Mouse (Mus musculus) intestine, embryonic 15.5 days (tissue): ENCODE measurements at regions not wholly inside any gene's neighbourhood (a gene's known extent, or its start where the extent isn't known, plus 50 kb on each side); places are given as distances from the start of the nearest gene placed in this dataset.

Source experiments
- ATAC-seq: fragments of 200-750 bp; cut with Nextera tagmentation; 2 replicates; pipeline ENCODE4 v1.8.0; 2017; ENCODE audit warnings: moderate TSS enrichment, moderate library complexity
- H3K27ac ChIP-seq: fragments of 300-500 bp; sonication (generic); 2 replicates; pipeline ENCODE4 v1.5.1; 2015; ENCODE audit warnings: mild to moderate bottlenecking, inconsistent platforms
- H3K27me3 ChIP-seq: fragments of 300-500 bp; sonication (generic); replicated peaks from 2 replicates; pipeline ENCODE4 v1.6.1; 2015; ENCODE audit warnings: inconsistent platforms
- H3K36me3 ChIP-seq: fragments of 300-500 bp; sonication (generic); 2 replicates; pipeline ENCODE4 v1.6.1; 2015; ENCODE audit warnings: inconsistent platforms
- H3K4me1 ChIP-seq: fragments of 300-500 bp; sonication (generic); replicated peaks from 2 replicates; pipeline ENCODE4 v1.6.1; 2015; ENCODE audit warnings: inconsistent platforms
- H3K4me2 ChIP-seq: fragments of 300-500 bp; sonication (generic); replicated peaks from 2 replicates; pipeline ENCODE4 v1.6.1; 2015; ENCODE audit warnings: mild to moderate bottlenecking, inconsistent platforms
- H3K4me3 ChIP-seq: fragments of 300-500 bp; sonication (generic); replicated peaks from 2 replicates; pipeline ENCODE4 v1.5.1; 2015; ENCODE audit warnings: inconsistent platforms
- H3K9ac ChIP-seq: fragments of 300-500 bp; sonication (generic); 2 replicates; pipeline ENCODE4 v1.6.1; 2015; ENCODE audit warnings: inconsistent platforms
- H3K9me3 ChIP-seq: fragments of 300-500 bp; sonication (generic); 2 replicates; pipeline ENCODE4 v1.6.1; 2016; ENCODE audit warnings: inconsistent platforms
- WGBS: fragments of 180-500 bp; shearing (Covaris S2); methylation state at CpG from one replicate; pipeline ENCODE4 v1.1.7; 2015; 5-methylcytosine and 5-hydroxymethylcytosine counted together

DNA sequence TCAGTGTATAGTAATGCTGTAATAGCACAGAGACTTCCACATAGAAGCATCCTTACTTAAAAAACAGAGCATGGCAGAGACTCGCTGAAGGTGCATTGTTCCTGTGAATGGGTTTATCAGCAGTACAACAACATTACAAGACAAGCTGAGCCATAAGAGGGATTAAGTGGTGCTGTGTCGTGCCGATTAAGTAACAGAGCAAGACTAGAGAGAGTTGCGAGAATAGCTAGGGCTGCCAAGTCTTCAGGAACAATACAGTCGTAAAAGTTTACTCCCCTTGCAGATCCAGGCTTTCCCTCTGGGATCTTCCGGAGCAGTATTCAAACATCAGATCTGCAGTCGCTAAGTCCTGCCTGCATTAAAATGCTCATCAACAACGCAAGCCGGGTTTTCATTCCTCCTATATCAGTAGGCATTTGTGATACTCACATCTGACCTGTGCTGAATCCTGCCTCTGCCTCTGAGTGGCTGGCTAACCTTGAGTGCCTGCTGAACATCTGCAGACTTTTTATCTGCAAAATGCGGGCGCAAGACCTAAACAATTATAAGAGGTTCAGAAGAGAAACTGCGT lies 247.1 kb downstream of the Ttll7 start:
- no peaks in the 10 kb centered on the region for H3K27me3 ChIP-seq
- 27% methylated on average over 12 of the region's 12 CpGs for WGBS
- H3K9me3 ChIP-seq: no peaks in the 10 kb centered on the region
- H3K4me3 ChIP-seq: no peak overlapping the region
- H3K4me1 ChIP-seq: 0 out of 2 replicates have a peak, but pooled peaks cover 6% of the 10 kb centered on the region
- H3K4me2 ChIP-seq: no peak overlapping the region; the same call in 1 of the 2 replicates
- ATAC-seq: no peak
- no peak overlapping the region for H3K27ac ChIP-seq
- H3K36me3 ChIP-seq: no peaks in the 10 kb centered on the region
- no peak overlapping the region for H3K9ac ChIP-seq

DNA sequence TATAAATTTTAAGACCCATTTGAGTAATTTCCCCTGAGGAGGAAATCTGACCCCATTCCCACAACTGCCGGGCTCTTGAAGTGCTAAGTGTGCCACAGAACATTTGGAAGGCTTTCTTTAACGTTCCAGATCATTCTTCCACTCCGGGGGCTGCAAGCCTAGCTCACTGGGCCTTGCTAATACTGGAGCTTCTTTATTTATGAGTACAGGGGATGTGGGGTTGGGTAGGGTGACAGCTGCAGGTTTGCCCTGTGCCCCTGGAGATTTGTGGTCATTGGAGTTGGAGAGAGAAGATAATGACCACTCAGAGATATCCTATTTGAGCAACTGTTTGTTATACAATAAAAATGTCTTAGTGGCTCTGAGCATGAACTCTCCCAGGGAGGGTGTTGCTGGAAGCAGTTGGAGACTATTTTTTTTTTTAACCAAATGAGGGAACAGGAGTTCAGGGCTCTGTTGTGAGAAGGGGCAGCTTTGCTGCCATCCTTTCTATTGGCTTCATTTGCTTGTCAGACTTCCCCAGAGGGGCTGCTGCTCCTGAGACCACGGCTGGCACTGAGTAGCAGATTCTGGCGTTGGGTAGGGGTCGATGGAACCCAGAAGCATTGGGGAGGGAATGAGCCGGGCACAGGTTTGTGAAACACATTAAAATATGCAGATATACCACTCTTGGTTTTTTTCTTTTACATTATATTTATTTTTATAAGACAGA lies 249.0 kb downstream of the Ttll7 start:
- Histone ChIP-seq H3K4me1 (0 out of 2 replicates have a peak, but pooled peaks cover 6% of the 10 kb centered on the region), H3K36me3 (no peaks in the 10 kb centered on the region), H3K4me2 (no peak overlapping the region), H3K9ac (no peak overlapping the region), H3K27ac (no peak overlapping the region), H3K27me3 (no peaks in the 10 kb centered on the region), H3K9me3 (no peaks in the 10 kb centered on the region), H3K4me3 (no peak overlapping the region)
- WGBS: 43% methylated on average over 7 of the region's 7 CpGs
- no peak for ATAC-seq

DNA sequence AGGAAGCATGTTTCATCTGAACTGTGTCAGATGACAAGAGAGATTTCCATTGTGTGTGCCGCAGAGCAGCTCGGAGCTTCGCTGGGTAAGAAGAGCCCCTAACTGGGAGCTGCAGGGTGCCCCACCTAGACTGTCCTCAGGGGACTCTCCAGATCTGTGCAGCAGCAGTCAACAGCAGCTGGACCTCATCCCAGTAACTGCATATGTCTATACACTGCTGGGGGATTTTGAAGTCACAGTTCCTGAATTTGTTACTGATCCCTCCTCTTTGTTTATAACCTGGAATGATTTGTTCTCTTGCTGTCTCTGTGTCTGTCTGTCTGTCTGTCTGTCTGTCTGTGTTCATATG lies 249.6 kb downstream of the Ttll7 start:
- Histone ChIP-seq H3K27me3 (no peaks in the 10 kb centered on the region), H3K4me1 (0 out of 2 replicates have a peak, but pooled peaks cover 6% of the 10 kb centered on the region), H3K9me3 (no peaks in the 10 kb centered on the region), H3K27ac (no peak overlapping the region), H3K4me2 (no peak overlapping the region), H3K36me3 (no peaks in the 10 kb centered on the region), H3K4me3 (no peak overlapping the region), H3K9ac (no peak overlapping the region)
- no peak for ATAC-seq
- 31% methylated on average over 3 of the region's 3 CpGs for WGBS

- H3K4me3 ChIP-seq: no peak overlapping the region
- H3K9me3 ChIP-seq: no peaks in the 10 kb centered on the region
- no peak overlapping the region for H3K27ac ChIP-seq
- 69% methylated on average over 7 of the region's 7 CpGs for WGBS
- H3K4me2 ChIP-seq: no peak overlapping the region
- ATAC-seq: no peak
- H3K4me1 ChIP-seq: 0 out of 2 replicates have a peak, but pooled peaks cover 6% of the 10 kb centered on the region
- H3K27me3 ChIP-seq: no peaks in the 10 kb centered on the region
- H3K9ac ChIP-seq: no peak overlapping the region
- no peaks in the 10 kb centered on the region for H3K36me3 ChIP-seq
Measured at GRCm38 (mm10) chr3:147103428-147103827, 251.3 kb downstream of the Ttll7 start.

- 61% methylated on average over 4 of the region's 4 CpGs for WGBS
- H3K9me3 ChIP-seq: no peaks in the 10 kb centered on the region
- H3K27me3 ChIP-seq: no peaks in the 10 kb centered on the region
- H3K36me3 ChIP-seq: no peaks in the 10 kb centered on the region
- no peak overlapping the region for H3K4me3 ChIP-seq
- H3K4me2 ChIP-seq: no peak overlapping the region
- H3K9ac ChIP-seq: no peak overlapping the region
- no peaks in the 10 kb centered on the region for H3K4me1 ChIP-seq
- ATAC-seq: no peak
- no peak overlapping the region for H3K27ac ChIP-seq
Measured at GRCm38 (mm10) chr3:147117609-147118008, 265.4 kb downstream of the Ttll7 start.

GRCm38 (mm10) chr3:147118092-147118491 lies 265.9 kb downstream of the Ttll7 start:
- Histone ChIP-seq H3K27ac (no peak overlapping the region), H3K4me1 (no peaks in the 10 kb centered on the region)
- WGBS: 33% methylated on average over 5 of the region's 5 CpGs

GRCm38 (mm10) chr3:147118622-147119021 lies 266.5 kb downstream of the Ttll7 start:
- Histone ChIP-seq H3K4me2 (no peak overlapping the region), H3K9me3 (no peaks in the 10 kb centered on the region), H3K36me3 (no peaks in the 10 kb centered on the region), H3K9ac (no peak overlapping the region), H3K27ac (no peak overlapping the region), H3K4me1 (no peaks in the 10 kb centered on the region), H3K27me3 (no peaks in the 10 kb centered on the region), H3K4me3 (no peak overlapping the region)
- WGBS: 88% methylated on average over 6 of the region's 6 CpGs
- ATAC-seq: no peak

More at GRCm38 (mm10) chr3:147118092-147118491, 265.9 kb downstream of the Ttll7 start:
- H3K4me2 ChIP-seq: no peak overlapping the region
- no peaks in the 10 kb centered on the region for H3K9me3 ChIP-seq
- no peaks in the 10 kb centered on the region for H3K36me3 ChIP-seq
- no peak overlapping the region for H3K4me3 ChIP-seq
- H3K27me3 ChIP-seq: no peaks in the 10 kb centered on the region
- no peak overlapping the region for H3K9ac ChIP-seq
- no peak for ATAC-seq

- no peaks in the 10 kb centered on the region for H3K4me1 ChIP-seq
- no peaks in the 10 kb centered on the region for H3K9me3 ChIP-seq
- H3K27ac ChIP-seq: no peak overlapping the region
- H3K9ac ChIP-seq: no peak overlapping the region
- H3K36me3 ChIP-seq: no peaks in the 10 kb centered on the region
- no peak overlapping the region for H3K4me3 ChIP-seq
- H3K27me3 ChIP-seq: no peaks in the 10 kb centered on the region
- WGBS: 69% methylated on average over 6 of the region's 6 CpGs
- H3K4me2 ChIP-seq: no peak overlapping the region
- no peak for ATAC-seq
Measured at GRCm38 (mm10) chr3:147121826-147122225, 269.7 kb downstream of the Ttll7 start.

DNA sequence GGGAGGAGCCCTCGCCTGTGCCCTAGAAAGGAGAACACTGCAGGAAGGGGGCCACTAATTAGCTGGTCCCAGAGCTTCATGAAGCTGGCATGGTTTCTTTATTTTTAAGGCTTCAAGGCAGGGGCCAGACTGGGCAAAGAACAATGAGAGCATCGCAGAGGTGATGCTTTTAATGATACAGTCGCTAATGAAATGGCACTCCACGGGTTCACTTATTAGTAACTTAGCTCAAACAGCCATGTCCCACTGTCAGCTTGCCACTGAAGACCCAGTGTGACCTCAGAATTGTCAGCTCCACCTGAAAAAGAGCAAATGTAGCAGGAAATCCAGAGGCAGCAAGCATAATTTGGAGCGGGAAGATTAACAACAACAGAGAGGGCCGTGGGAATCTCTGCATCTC lies 275.6 kb downstream of the Ttll7 start:
- no peak overlapping the region for H3K9ac ChIP-seq
- ATAC-seq: no peak
- no peaks in the 10 kb centered on the region for H3K9me3 ChIP-seq
- no peaks in the 10 kb centered on the region for H3K36me3 ChIP-seq
- H3K4me1 ChIP-seq: no peaks in the 10 kb centered on the region
- no peak overlapping the region for H3K27ac ChIP-seq
- H3K27me3 ChIP-seq: no peaks in the 10 kb centered on the region
- no peak overlapping the region for H3K4me2 ChIP-seq
- H3K4me3 ChIP-seq: no peak overlapping the region
- 71% methylated on average over 6 of the region's 6 CpGs for WGBS

DNA sequence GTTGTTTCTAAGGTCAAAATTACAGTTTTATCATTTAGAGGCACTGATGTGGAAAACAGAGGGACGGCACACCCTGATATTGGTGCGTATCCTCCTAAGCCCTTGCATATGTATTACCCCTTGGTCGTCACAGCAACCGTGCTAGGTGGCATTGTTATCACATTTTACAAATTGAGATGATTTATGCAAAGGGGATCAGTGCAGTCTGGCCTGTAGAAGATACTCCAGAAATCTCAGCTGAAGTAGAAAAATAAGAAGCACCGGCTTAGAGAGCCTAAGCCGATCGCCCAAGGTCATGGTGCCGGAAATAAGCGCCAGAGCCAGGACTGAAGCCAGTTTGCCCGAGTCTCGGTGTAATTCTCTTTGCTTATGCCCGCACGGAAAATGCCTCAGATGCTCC lies 280.7 kb downstream of the Ttll7 start:
- H3K4me1 ChIP-seq: no peaks in the 10 kb centered on the region

GRCm38 (mm10) chr3:147133408-147133807 lies 281.2 kb downstream of the Ttll7 start:
- Histone ChIP-seq H3K27ac (no peak overlapping the region), H3K27me3 (no peaks in the 10 kb centered on the region), H3K4me3 (no peak overlapping the region), H3K4me2 (no peak overlapping the region), H3K9ac (no peak overlapping the region), H3K4me1 (no peaks in the 10 kb centered on the region), H3K36me3 (no peaks in the 10 kb centered on the region), H3K9me3 (no peaks in the 10 kb centered on the region)
- 91% methylated on average over 13 of the region's 13 CpGs for WGBS
- ATAC-seq: no peak

More for the DNA sequence above, 280.7 kb downstream of the Ttll7 start:
- no peak overlapping the region for H3K4me2 ChIP-seq
- WGBS: 86% methylated on average over 13 of the region's 13 CpGs
- no peak overlapping the region for H3K9ac ChIP-seq
- no peaks in the 10 kb centered on the region for H3K27me3 ChIP-seq
- no peak overlapping the region for H3K27ac ChIP-seq
- no peak for ATAC-seq
- H3K36me3 ChIP-seq: no peaks in the 10 kb centered on the region
- no peaks in the 10 kb centered on the region for H3K9me3 ChIP-seq
- H3K4me3 ChIP-seq: no peak overlapping the region

DNA sequence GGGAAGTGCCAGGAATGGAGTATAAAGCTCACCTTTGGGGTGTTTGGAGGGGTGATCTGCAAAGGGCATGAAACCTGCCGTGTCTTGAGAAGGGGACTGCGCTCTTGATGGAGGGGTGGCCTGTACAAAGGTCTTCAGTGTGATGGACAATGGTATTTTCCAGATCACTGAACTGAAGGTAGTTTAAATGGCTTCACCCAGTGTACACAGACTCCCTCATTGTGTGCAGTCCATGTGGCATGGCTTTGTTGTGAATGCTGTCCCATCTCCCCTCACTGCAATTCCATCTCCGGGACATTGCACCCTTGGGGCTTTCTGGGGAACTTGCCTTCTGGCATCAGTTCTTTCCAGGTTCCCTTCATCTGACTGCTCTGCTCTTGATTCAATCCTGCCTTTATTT lies 288.2 kb downstream of the Ttll7 start:
- 95% methylated on average over 3 of the region's 3 CpGs for WGBS
- no peak for ATAC-seq
- H3K9me3 ChIP-seq: no peaks in the 10 kb centered on the region
- no peaks in the 10 kb centered on the region for H3K36me3 ChIP-seq
- H3K4me2 ChIP-seq: no peak overlapping the region
- H3K27me3 ChIP-seq: no peaks in the 10 kb centered on the region
- H3K4me1 ChIP-seq: no peaks in the 10 kb centered on the region
- H3K27ac ChIP-seq: no peak overlapping the region
- H3K4me3 ChIP-seq: no peak overlapping the region
- no peak overlapping the region for H3K9ac ChIP-seq

DNA sequence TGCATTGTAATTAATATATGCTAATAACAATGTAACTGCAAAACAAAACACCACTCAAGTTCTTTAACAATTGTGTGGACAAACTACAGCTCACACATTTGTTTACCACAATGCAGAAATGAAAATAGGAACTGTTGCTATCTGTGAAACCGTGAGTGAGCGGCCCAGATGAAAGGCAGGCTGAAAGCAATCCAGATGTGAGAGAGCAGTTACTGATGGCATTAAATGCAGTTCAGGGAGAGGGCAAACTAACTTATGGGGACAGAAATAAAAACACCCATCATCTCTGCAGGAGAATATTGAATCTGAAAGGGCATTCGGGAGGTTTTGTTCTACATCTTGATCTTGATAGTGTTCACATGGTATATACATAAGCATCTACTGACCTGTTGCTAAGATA lies 301.3 kb downstream of the Ttll7 start:
- Histone ChIP-seq H3K4me1 (no peaks in the 10 kb centered on the region), H3K4me3 (no peak overlapping the region), H3K4me2 (no peak overlapping the region), H3K36me3 (no peaks in the 10 kb centered on the region), H3K27ac (no peak overlapping the region), H3K9me3 (no peaks in the 10 kb centered on the region), H3K9ac (no peak overlapping the region), H3K27me3 (no peaks in the 10 kb centered on the region)
- ATAC-seq: no peak
- WGBS: 57% methylated on average over 3 of the region's 3 CpGs
